10 mouse cellular contexts compared by ENCODE assay signal in genomic region chr11:102010140-102010539, GRCm38 (mm10). TPM values are rescaled to one million over a fixed set of nuclear protein-coding genes. Genes with fewer than 3 reads are reported as not detected.
A peak's percentile ranks its signal among the peaks of the same experiment; 100 is the strongest.
DNase-seq lines count a peak whose midpoint lies in the region; ATAC-seq lines count a peak whose summit lies in the region.
"Had no signal": no experiment of that assay in that cellular context is flagged by ENCODE, and none has a peak within 500 bp of the region (broad histone marks: within the 10 kb centered on the region; RNA-seq: fewer than 3 reads in every experiment).

No protein-coding gene starts in this region.

- ATAC-seq in erythroblast, adult 5-6 weeks (replicated peaks; ENCODE audit: low FRiP score, poor library complexity, severe bottlenecking) = no peak
- ATAC-seq in heart, embryonic 12.5 days (ENCODE audit: insufficient number of reproducible peaks, low FRiP score) = no peak

- peaks cover 34% of the 10 kb centered on the region for H3K4me1 ChIP-seq in forebrain, embryonic 10.5 days
- H3K4me1 ChIP-seq in limb, embryonic 10.5 days = peaks cover 19% of the 10 kb centered on the region
- no peaks in the 10 kb centered on the region; the same call in 1 of the 2 replicates for H3K4me1 ChIP-seq in heart, embryonic 12.5 days (replicated peaks)

- H3K4me2 ChIP-seq in heart, embryonic 12.5 days = no peak overlapping the region

- intact Hi-C loops in left cerebral cortex, postnatal 4 days (cut with DNase I) = no loop called here

- H3K36me3 ChIP-seq in forebrain, embryonic 10.5 days (replicated peaks) = peaks cover 96% of the 10 kb centered on the region
- peaks cover 99% of the 10 kb centered on the region for H3K36me3 ChIP-seq in limb, embryonic 10.5 days
- no peaks in the 10 kb centered on the region; the same call in 1 of the 2 replicates for H3K36me3 ChIP-seq in heart, embryonic 12.5 days

- H3K27ac ChIP-seq in forebrain, embryonic 10.5 days = peak overlapping the region; percentile 77
- peak overlapping the region; percentile 76 for H3K27ac ChIP-seq in limb, embryonic 10.5 days
- H3K27ac ChIP-seq in heart, embryonic 12.5 days (ENCODE audit: poor library complexity, severe bottlenecking) = no peak overlapping the region

- 47% methylated on average over 13 of the region's 13 CpGs for WGBS in forebrain, embryonic 10.5 days
- 56% methylated on average over 13 of the region's 13 CpGs for WGBS in limb, embryonic 10.5 days
- 80% methylated on average over 13 of the region's 13 CpGs for WGBS in heart, embryonic 12.5 days

- H3K9me3 ChIP-seq in forebrain, embryonic 10.5 days = no peaks in the 10 kb centered on the region
- no peaks in the 10 kb centered on the region for H3K9me3 ChIP-seq in limb, embryonic 10.5 days (replicated peaks)
- no peaks in the 10 kb centered on the region for H3K9me3 ChIP-seq in heart, embryonic 12.5 days (replicated peaks)

- no peaks in the 10 kb centered on the region for H3K27me3 ChIP-seq in forebrain, embryonic 10.5 days (ENCODE audit: poor library complexity, severe bottlenecking)
- H3K27me3 ChIP-seq in limb, embryonic 10.5 days (ENCODE audit: low read depth, poor library complexity, severe bottlenecking) = no peaks in the 10 kb centered on the region
- no peaks in the 10 kb centered on the region for H3K27me3 ChIP-seq in heart, embryonic 12.5 days (replicated peaks)

- no peak overlapping the region for H3K9ac ChIP-seq in heart, embryonic 12.5 days

- H3K4me3 ChIP-seq in forebrain, embryonic 10.5 days = no peak overlapping the region
- H3K4me3 ChIP-seq in limb, embryonic 10.5 days = peak overlapping the region; percentile 7; the same call in 1 of the 2 replicates
- no peak overlapping the region for H3K4me3 ChIP-seq in heart, embryonic 12.5 days

- peak; percentile 83 for DNase-seq in left cerebral cortex, postnatal 4 days
- no peak for DNase-seq in left cerebral cortex, adult 18-20 months (ENCODE audit: low spot score in 2 of 2)
- DNase-seq in forebrain, embryonic 10.5 days (ENCODE audit: extremely low spot score, low spot score) = peak; percentile 55
- peak; percentile 45 for DNase-seq in limb, embryonic 10.5 days (ENCODE audit: low spot score)
- DNase-seq in retina, postnatal 7 days (ENCODE audit: low read depth, low spot score) = peak; percentile 59
- no peak for DNase-seq in gastrocnemius, postnatal 4 days (ENCODE audit: low spot score in 2 of 2)
- DNase-seq: lung, postnatal 14 days had no signal

RNA-seq across cellular contexts. Expression of gene Mpp3, which starts 18.1 kb away (rescaled TPM):
- 10 to 100 TPM; 53.1 to 56.3 TPM for total RNA-seq in left cerebral cortex, postnatal 4 days (2021)
- total RNA-seq in left cerebral cortex, adult 18-20 months (2021) = 10 to 100 TPM; 77.6 to 89.6 TPM
- polyA plus RNA-seq in forebrain, embryonic 10.5 days (2016; fragmentation: Nextera tagmentation; extraction: Ambion mirVana) = 13.5 and 16.1 TPM in 2 replicates
- 17.7 and 18.4 TPM in 2 replicates for polyA plus RNA-seq in limb, embryonic 10.5 days (2016; fragmentation: Nextera tagmentation; extraction: Ambion mirVana)
- total RNA-seq in erythroblast, adult 5-6 weeks (2015; ENCODE audit: low replicate concordance) = 0.84 TPM in 1 of 2 replicates, not detected in the other
- total RNA-seq in erythroblast, adult 5-6 weeks (2017; ENCODE audit: low replicate concordance) = 0.14 TPM in 1 of 2 replicates, not detected in the other
- 4.1 and 4.5 TPM in 2 replicates for polyA plus RNA-seq in heart, embryonic 12.5 days (2016; fragmentation: Nextera tagmentation; extraction: Ambion mirVana)
- total RNA-seq in gastrocnemius, postnatal 4 days (2021) = 10 to 100 TPM; 55.8 to 95.9 TPM

RNA-seq across cellular contexts. Expression of gene Dusp3, which starts 23.3 kb away (rescaled TPM):
- total RNA-seq in left cerebral cortex, postnatal 4 days (2021) = 10 to 100 TPM; 53.2 to 56.5 TPM
- total RNA-seq in left cerebral cortex, adult 18-20 months (2021) = 100 to 1,000 TPM; 195 to 205 TPM
- 12.1 and 12.6 TPM in 2 replicates for polyA plus RNA-seq in forebrain, embryonic 10.5 days (2016; fragmentation: Nextera tagmentation; extraction: Ambion mirVana)
- 9.2 TPM in 2 replicates for polyA plus RNA-seq in limb, embryonic 10.5 days (2016; fragmentation: Nextera tagmentation; extraction: Ambion mirVana)
- total RNA-seq in erythroblast, adult 5-6 weeks (2015; ENCODE audit: low replicate concordance) = 1.9 and 5.0 TPM in 2 replicates
- 1.5 and 3.1 TPM in 2 replicates for total RNA-seq in erythroblast, adult 5-6 weeks (2017; ENCODE audit: low replicate concordance)
- polyA plus RNA-seq in heart, embryonic 12.5 days (2016; fragmentation: Nextera tagmentation; extraction: Ambion mirVana) = 53.7 and 54.9 TPM in 2 replicates
- total RNA-seq in gastrocnemius, postnatal 4 days (2021) = 100 to 1,000 TPM; 140 to 145 TPM

RNA-seq across cellular contexts. Expression of gene Cfap97d1, which starts 26.1 kb away (rescaled TPM):
- total RNA-seq in left cerebral cortex, postnatal 4 days (2021) = not detected
- not detected for total RNA-seq in left cerebral cortex, adult 18-20 months (2021)
- polyA plus RNA-seq in forebrain, embryonic 10.5 days (2016; fragmentation: Nextera tagmentation; extraction: Ambion mirVana) = not detected in 2 replicates
- polyA plus RNA-seq in limb, embryonic 10.5 days (2016; fragmentation: Nextera tagmentation; extraction: Ambion mirVana) = not detected in 2 replicates
- total RNA-seq in erythroblast, adult 5-6 weeks (2015; ENCODE audit: low replicate concordance) = not detected in 2 replicates
- total RNA-seq in erythroblast, adult 5-6 weeks (2017; ENCODE audit: low replicate concordance) = not detected in 2 replicates
- not detected in 2 replicates for polyA plus RNA-seq in heart, embryonic 12.5 days (2016; fragmentation: Nextera tagmentation; extraction: Ambion mirVana)
- not detected for total RNA-seq in gastrocnemius, postnatal 4 days (2021)
- polyA plus RNA-seq: kidney, embryonic 16.5 days had no signal

RNA-seq across cellular contexts. Expression of gene Cd300lg, which starts 31.2 kb away (rescaled TPM):
- not detected for total RNA-seq in left cerebral cortex, postnatal 4 days (2021)
- under 1 TPM in 1 of 2 experiments, not detected in 1; 0.19 TPM for total RNA-seq in left cerebral cortex, adult 18-20 months (2021)
- 0.14 and 0.23 TPM in 2 replicates for polyA plus RNA-seq in forebrain, embryonic 10.5 days (2016; fragmentation: Nextera tagmentation; extraction: Ambion mirVana)
- 0.38 and 0.45 TPM in 2 replicates for polyA plus RNA-seq in limb, embryonic 10.5 days (2016; fragmentation: Nextera tagmentation; extraction: Ambion mirVana)
- 2.1 and 7.1 TPM in 2 replicates for total RNA-seq in erythroblast, adult 5-6 weeks (2015; ENCODE audit: low replicate concordance)
- 0.42 and 0.77 TPM in 2 replicates for total RNA-seq in erythroblast, adult 5-6 weeks (2017; ENCODE audit: low replicate concordance)
- 1.6 and 1.9 TPM in 2 replicates for polyA plus RNA-seq in heart, embryonic 12.5 days (2016; fragmentation: Nextera tagmentation; extraction: Ambion mirVana)
- 10 to 100 TPM; 12.8 to 13.2 TPM for total RNA-seq in gastrocnemius, postnatal 4 days (2021)

RNA-seq across cellular contexts. Expression of gene Sost, which starts 43.3 kb away (rescaled TPM):
- total RNA-seq in left cerebral cortex, postnatal 4 days (2021) = not detected
- not detected for total RNA-seq in left cerebral cortex, adult 18-20 months (2021)
- polyA plus RNA-seq in forebrain, embryonic 10.5 days (2016; fragmentation: Nextera tagmentation; extraction: Ambion mirVana) = not detected in 2 replicates
- polyA plus RNA-seq in limb, embryonic 10.5 days (2016; fragmentation: Nextera tagmentation; extraction: Ambion mirVana) = 1.6 and 1.9 TPM in 2 replicates
- total RNA-seq in erythroblast, adult 5-6 weeks (2015; ENCODE audit: low replicate concordance) = not detected in 2 replicates
- not detected in 2 replicates for total RNA-seq in erythroblast, adult 5-6 weeks (2017; ENCODE audit: low replicate concordance)
- polyA plus RNA-seq in heart, embryonic 12.5 days (2016; fragmentation: Nextera tagmentation; extraction: Ambion mirVana) = 0.77 and 1.6 TPM in 2 replicates
- under 1 TPM in 1 of 2 experiments, not detected in 1; 0.16 TPM for total RNA-seq in gastrocnemius, postnatal 4 days (2021)

Comparison
In these comparisons a context has a peak if more than half of its experiments do, and no peak if none do; other contexts are left out.
1. DNase-seq: peak in left cerebral cortex, postnatal 4 days (single experiment), forebrain, embryonic 10.5 days (single experiment), limb, embryonic 10.5 days (single experiment) and retina, postnatal 7 days (single experiment); none in left cerebral cortex, adult 18-20 months (0 of 2) and gastrocnemius, postnatal 4 days (0 of 2).
2. RNA of gene Mpp3, which starts 18.1 kb away (total RNA-seq): 55.8 to 95.9 TPM in gastrocnemius, postnatal 4 days, 77.6 to 89.6 TPM in left cerebral cortex, adult 18-20 months and 53.1 to 56.3 TPM in left cerebral cortex, postnatal 4 days; 0.14 to 0.84 TPM in erythroblast, adult 5-6 weeks; every median in the first group is over 10 times any median in the second.
3. RNA of gene Dusp3, which starts 23.3 kb away (total RNA-seq): 195 to 205 TPM in left cerebral cortex, adult 18-20 months, 140 to 145 TPM in gastrocnemius, postnatal 4 days and 53.2 to 56.5 TPM in left cerebral cortex, postnatal 4 days; 1.5 to 5.0 TPM in erythroblast, adult 5-6 weeks; every median in the first group is over 4 times any median in the second.